Mouse (Mus musculus) lung, embryonic 15.5 days (tissue): ENCODE results near the gene Atp13a4. TPM values are rescaled to one million over a fixed set of nuclear protein-coding genes. Genes with fewer than 3 reads are reported as not detected.

Experiments
- ATAC-seq: fragments of 200-750 bp; cut with Nextera tagmentation; 2 replicates; pipeline ENCODE4 v1.8.0; 2017; ENCODE audit warnings: moderate number of reproducible peaks, borderline replicate concordance; ENCODE audit not compliant: low FRiP score, low TSS enrichment; ENCODE audit errors: extremely low read depth
- H3K27ac ChIP-seq: fragments of 300-500 bp; sonication (generic); 2 replicates; pipeline ENCODE4 v1.5.1; 2015; ENCODE audit warnings: moderate library complexity, mild to moderate bottlenecking, inconsistent platforms
- H3K27me3 ChIP-seq: fragments of 300-500 bp; sonication (generic); 2 replicates; pipeline ENCODE4 v1.6.1; 2015; ENCODE audit warnings: inconsistent platforms
- H3K36me3 ChIP-seq: fragments of 300-500 bp; sonication (generic); 2 replicates; pipeline ENCODE4 v1.6.1; 2015; ENCODE audit warnings: inconsistent platforms
- H3K4me1 ChIP-seq: fragments of 300-500 bp; sonication (generic); 2 replicates; pipeline ENCODE4 v1.6.1; 2015; ENCODE audit warnings: inconsistent platforms
- H3K4me2 ChIP-seq: fragments of 300-500 bp; sonication (generic); 2 replicates; pipeline ENCODE4 v1.6.1; 2015; ENCODE audit warnings: inconsistent platforms, mild to moderate bottlenecking, moderate library complexity
- H3K4me3 ChIP-seq: fragments of 300-500 bp; sonication (generic); 2 replicates; pipeline ENCODE4 v1.5.1; 2015; ENCODE audit warnings: mild to moderate bottlenecking, inconsistent platforms
- H3K9ac ChIP-seq: fragments of 300-500 bp; sonication (generic); 2 replicates; pipeline ENCODE4 v1.6.1; 2015; ENCODE audit warnings: inconsistent platforms
- H3K9me3 ChIP-seq: fragments of 300-500 bp; sonication (generic); 2 replicates; pipeline ENCODE4 v1.6.1; 2016; ENCODE audit warnings: inconsistent platforms
- WGBS: fragments of 180-500 bp; shearing (Covaris S2); methylation state at CpG from one replicate; pipeline ENCODE4 v1.1.7; 2015; 5-methylcytosine and 5-hydroxymethylcytosine counted together
- polyA plus RNA-seq: library from polyadenylated mRNA; unstranded; fragments of >200 nt; fragmentation: Nextera tagmentation; extraction: Ambion mirVana; gene quantifications from 2 replicates; pipeline ENCODE4 v1.2.1, GENCODE M21; 2015

The Atp13a4 gene
- polyA plus RNA-seq = 0.77 and 1.2 TPM in 2 replicates

DNA sequence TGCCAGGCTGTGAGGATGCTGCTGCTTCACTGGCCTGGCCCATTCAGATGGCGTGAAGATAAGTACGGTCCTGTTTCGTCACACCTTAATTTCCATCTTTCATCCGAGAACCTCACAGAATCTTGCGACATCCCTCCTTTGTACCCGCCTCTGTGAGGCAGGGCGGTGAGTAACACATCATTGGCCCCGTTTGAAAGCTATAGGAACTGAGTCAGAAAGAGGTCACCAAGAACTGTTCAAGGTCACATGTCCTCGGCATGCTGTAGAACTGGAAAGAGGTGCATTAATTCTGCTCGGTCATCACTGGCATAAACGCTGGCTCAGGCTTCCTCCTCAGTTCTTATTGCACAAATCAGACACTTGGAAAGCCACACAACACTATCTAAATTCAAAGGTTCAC lies at the start of gene Atp13a4:
Gene Atp13a4, minus strand, starts transcription at position 36 of the 400 bp plus-strand sequence.
- Histone ChIP-seq H3K27me3 (no peaks in the 10 kb centered on the region), H3K27ac (no peak within 1 kb of the TSS), H3K4me1 (no peaks in the 10 kb centered on the region; the same call in 1 of the 2 replicates), H3K36me3 (no peaks in the 10 kb centered on the region), H3K4me3 (no peak within 1 kb of the TSS), H3K9me3 (no peaks in the 10 kb centered on the region), H3K4me2 (no peak within 1 kb of the TSS), H3K9ac (no peak within 1 kb of the TSS)
- ATAC-seq = no peak
- 69% methylated on average over 11 of the region's 11 CpGs for WGBS

DNA sequence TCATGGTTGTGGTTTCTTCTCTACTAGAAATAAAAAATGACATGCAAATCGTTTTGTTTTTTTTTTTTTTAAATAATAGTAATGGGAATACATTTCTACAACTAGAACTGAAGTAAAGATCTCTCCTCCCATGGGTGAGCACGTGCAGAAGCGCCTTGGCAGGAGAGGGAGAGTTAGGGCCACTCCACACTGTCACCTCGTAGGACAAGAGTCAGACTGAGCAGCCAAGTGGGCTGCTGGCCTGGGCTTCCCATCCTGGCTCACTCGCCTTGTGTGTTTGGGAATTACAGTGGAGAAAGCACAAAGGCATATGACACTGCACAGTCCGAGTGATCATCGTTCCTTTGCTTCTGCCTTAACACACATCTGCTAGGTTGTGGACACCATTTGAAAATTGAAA lies 47.5 kb upstream of the Atp13a4 start:
- Histone ChIP-seq H3K9me3 (no peaks in the 10 kb centered on the region), H3K27ac (no peak overlapping the region), H3K4me1 (no peaks in the 10 kb centered on the region), H3K4me3 (no peak overlapping the region), H3K36me3 (peaks cover 55% of the 10 kb centered on the region), H3K9ac (no peak overlapping the region), H3K4me2 (no peak overlapping the region), H3K27me3 (no peaks in the 10 kb centered on the region)
- no peak for ATAC-seq
- WGBS = 79% methylated on average over 7 of the region's 7 CpGs

DNA sequence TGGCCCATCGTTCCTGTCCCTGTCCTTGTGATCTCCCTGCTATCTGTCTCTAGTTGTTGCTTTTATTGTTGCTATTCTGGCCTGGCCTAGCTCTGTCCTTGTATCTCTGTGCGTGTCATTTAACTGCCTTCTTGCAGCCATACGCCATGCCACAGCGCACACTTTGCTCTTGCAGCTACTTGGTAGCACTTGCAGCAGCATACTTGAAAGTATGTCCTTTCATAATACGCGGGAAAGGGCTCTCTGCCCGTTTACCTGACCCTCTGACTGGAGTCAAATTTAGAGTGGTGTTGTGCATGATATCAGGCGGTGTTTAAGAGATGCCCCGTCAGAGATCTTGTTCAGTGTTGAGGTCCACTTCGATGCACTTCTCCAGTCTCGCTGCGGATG lies 35.1 kb upstream of the Atp13a4 start:
- Histone ChIP-seq H3K27ac (no peak overlapping the region), H3K36me3 (no peaks in the 10 kb centered on the region), H3K9ac (peak overlapping the region; percentile 92), H3K9me3 (no peaks in the 10 kb centered on the region), H3K4me1 (peaks cover 10% of the 10 kb centered on the region), H3K27me3 (no peaks in the 10 kb centered on the region), H3K4me3 (peak overlapping the region; percentile 90), H3K4me2 (peak overlapping the region; percentile 69)
- 5% methylated on average over 12 of the region's 12 CpGs for WGBS
- ATAC-seq = peak; percentile 4; the same call in 1 of the 2 replicates

DNA sequence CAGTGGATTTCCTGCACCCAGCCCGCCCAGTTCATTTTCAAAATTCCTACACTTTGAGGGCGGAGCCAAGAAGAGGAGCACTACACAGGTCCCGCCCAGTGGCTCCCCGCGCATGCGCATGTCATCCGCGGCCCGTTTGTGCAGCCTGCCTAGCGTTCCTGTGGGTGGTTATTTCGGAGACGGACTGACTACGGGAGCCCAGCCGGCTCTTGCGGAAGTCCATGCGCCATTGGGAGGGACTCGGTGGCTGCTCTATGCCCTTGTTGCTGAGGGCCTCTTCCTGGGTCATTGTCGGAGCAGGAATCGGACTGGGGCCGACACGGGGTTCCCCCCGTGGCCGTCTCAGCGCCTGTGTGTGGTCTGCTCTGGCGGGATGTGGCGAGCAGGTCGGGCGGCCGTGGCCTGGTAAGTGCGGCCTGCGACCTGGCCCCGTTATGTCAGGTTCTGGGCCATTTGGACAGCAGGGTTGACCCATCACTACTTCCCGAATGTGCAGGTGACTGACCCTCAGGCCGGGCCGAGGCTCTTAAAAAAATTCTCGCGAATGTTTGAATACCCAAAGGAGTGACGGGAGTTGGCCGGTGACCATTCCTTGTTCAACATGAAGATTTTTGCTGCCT lies 34.6 kb upstream of the Atp13a4 start, which contains the start of gene Opa1:
Gene Opa1, plus strand, starts transcription at position 168 of the 620 bp plus-strand sequence.
- Histone ChIP-seq H3K27ac (no peak within 1 kb of the TSS), H3K4me3 (peak within 1 kb of the TSS; percentile 90), H3K4me2 (peak within 1 kb of the TSS; percentile 69), H3K27me3 (no peaks in the 10 kb centered on the region), H3K36me3 (no peaks in the 10 kb centered on the region), H3K9me3 (no peaks in the 10 kb centered on the region), H3K4me1 (peaks cover 10% of the 10 kb centered on the region), H3K9ac (peak within 1 kb of the TSS; percentile 92)
- ATAC-seq = peak; percentile 98
- under 1% methylated on average over 39 of the region's 39 CpGs for WGBS

DNA sequence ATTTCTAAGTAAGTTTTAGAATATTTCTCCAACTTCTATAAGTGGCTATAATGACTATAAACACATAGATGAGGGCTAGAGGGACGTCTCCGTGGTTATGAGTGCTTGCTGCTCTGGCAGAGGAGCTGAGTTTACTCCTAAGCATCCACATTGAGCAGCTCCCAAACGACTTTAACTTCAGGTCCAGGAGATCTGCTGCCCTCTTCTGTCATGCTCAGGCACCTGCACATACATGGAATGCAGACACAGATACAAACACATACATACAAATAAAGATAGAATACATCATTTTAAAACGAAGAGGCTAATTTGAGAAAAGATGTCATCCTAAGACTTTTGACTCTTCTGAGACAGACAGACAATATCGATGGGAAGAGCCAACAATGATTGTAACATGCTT lies 31.0 kb upstream of the Atp13a4 start:
- Histone ChIP-seq H3K9ac (no peak overlapping the region), H3K4me2 (no peak overlapping the region), H3K27ac (no peak overlapping the region), H3K4me1 (peaks cover 9% of the 10 kb centered on the region), H3K27me3 (no peaks in the 10 kb centered on the region), H3K4me3 (no peak overlapping the region), H3K36me3 (no peaks in the 10 kb centered on the region), H3K9me3 (no peaks in the 10 kb centered on the region)
- 11% methylated on average over 5 of the region's 5 CpGs for WGBS
- ATAC-seq = no peak

DNA sequence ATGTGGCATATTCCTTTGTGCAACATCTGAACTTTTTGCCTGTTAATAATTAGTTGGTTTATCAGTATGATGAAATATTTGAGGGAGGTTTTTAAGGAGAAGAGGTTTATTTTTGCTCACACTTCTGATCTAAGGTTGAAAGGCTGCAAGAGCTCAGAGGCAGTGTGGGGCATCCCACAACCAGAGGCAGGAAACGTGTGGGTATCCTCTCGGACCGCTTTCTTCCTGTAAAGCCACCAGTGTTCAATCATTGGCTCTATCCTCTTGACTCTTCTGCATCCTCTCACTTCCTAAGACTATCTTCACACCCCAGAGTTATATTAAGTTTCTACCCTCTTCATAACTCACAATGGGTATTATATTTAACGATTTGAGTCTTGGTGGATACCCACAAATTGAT lies 29.3 kb upstream of the Atp13a4 start:
- 41% methylated on average over 4 of the region's 4 CpGs for WGBS
- Histone ChIP-seq H3K9me3 (no peaks in the 10 kb centered on the region), H3K36me3 (no peaks in the 10 kb centered on the region), H3K27ac (no peak overlapping the region), H3K9ac (no peak overlapping the region), H3K4me2 (no peak overlapping the region), H3K4me3 (no peak overlapping the region), H3K4me1 (no peaks in the 10 kb centered on the region), H3K27me3 (no peaks in the 10 kb centered on the region)
- no peak for ATAC-seq

DNA sequence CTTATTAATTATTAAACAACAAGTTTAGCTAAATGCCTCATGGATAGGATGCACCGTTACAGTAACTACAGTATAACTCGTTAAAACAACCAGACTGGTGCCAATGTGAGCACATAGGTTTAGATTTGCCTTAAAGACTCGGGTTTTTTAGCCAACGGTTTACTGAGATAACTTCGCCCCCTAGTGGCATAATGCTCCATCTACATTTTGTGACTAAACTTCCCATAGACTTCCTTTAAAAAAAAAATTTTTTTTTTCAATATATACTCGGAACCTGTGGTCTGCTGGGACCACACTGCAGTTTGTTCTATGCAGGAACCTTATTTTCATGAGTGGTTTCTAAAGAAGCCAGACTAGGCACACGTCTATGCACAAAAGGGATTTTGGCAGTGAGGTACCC lies 16.2 kb upstream of the Atp13a4 start:
- Histone ChIP-seq H3K36me3 (no peaks in the 10 kb centered on the region), H3K4me2 (peak overlapping the region; percentile 48), H3K4me1 (no peaks in the 10 kb centered on the region), H3K27ac (no peak overlapping the region), H3K9me3 (no peaks in the 10 kb centered on the region), H3K9ac (no peak overlapping the region), H3K27me3 (peaks cover 6% of the 10 kb centered on the region; the same call in 1 of the 2 replicates), H3K4me3 (no peak overlapping the region)
- no peak for ATAC-seq
- WGBS = 5% methylated on average over 7 of the region's 7 CpGs

DNA sequence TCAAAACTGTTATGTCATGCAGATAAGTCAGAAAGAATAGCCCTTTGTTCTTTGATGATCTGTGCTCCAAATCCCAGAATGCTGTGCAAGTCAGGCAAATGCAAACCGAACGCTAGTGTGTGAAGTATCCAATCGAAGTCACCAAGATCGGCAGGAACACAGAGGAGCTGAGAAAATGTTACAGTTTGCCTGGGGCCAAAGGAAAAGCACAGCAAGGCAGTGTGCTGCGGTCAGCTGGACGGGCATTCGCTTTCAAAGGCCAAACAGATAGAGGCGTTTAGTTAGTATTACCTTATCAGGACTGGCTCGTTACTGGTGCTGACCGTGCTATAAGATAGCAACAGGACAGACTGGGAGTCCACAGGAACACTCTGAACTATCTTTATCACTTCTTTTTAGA lies 15.8 kb upstream of the Atp13a4 start:
- Histone ChIP-seq H3K4me3 (no peak overlapping the region), H3K4me1 (no peaks in the 10 kb centered on the region), H3K9me3 (no peaks in the 10 kb centered on the region), H3K27ac (no peak overlapping the region), H3K9ac (no peak overlapping the region), H3K4me2 (peak overlapping the region; percentile 48), H3K36me3 (no peaks in the 10 kb centered on the region), H3K27me3 (peaks cover 6% of the 10 kb centered on the region; the same call in 1 of the 2 replicates)
- WGBS = 18% methylated on average over 10 of the region's 10 CpGs
- ATAC-seq = no peak

DNA sequence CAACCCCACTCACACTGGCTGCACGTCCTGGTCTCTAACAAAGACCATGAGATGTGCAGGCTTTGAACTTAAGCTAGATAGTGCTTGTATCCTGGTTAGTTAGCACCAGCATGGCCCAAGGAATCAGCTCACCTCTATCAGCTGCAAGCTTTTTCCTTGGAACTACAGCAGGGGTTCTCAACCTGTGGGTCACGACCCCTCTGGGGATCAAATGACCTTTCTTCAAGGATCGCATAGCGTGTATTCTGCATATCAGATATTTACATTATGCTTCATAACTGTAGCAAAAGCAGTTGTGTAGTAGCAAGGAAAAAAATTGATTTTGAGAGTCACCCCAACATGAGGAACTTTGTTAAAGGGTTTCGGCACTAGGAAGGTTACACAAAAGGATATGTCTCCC lies 15.0 kb upstream of the Atp13a4 start:
- ATAC-seq = no peak
- 73% methylated on average over 5 of the region's 5 CpGs for WGBS
- H3K4me3 ChIP-seq = no peak overlapping the region
- H3K9ac ChIP-seq = no peak overlapping the region
- no peaks in the 10 kb centered on the region for H3K36me3 ChIP-seq
- no peaks in the 10 kb centered on the region for H3K4me1 ChIP-seq
- peaks cover 6% of the 10 kb centered on the region; the same call in 1 of the 2 replicates for H3K27me3 ChIP-seq
- H3K9me3 ChIP-seq = no peaks in the 10 kb centered on the region
- no peak overlapping the region for H3K4me2 ChIP-seq
- H3K27ac ChIP-seq = no peak overlapping the region

DNA sequence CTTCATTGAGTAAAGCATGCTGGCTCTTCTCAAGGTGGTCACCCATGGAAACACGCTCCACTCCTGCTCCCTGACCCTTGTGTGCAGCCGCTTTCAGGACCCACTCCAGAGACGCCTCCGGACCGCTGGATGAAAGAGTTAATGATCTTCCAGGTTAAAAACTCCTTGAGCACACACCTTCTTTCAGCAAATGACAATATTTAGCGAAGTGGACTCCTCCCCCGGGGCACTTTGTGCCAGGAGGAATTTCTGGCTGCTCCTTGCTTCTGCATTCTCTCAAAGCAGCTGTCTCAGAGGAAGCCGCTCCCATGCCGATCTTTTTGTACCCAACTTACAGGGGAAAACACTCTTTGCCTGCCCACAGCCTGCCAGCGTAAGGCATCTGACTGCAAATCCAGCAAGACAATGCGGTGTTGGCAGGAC lies 3.4 kb downstream of the Atp13a4 start:
- H3K4me2 ChIP-seq = peak overlapping the region; percentile 49
- no peak overlapping the region for H3K9ac ChIP-seq
- H3K4me1 ChIP-seq = no peaks in the 10 kb centered on the region; the same call in 1 of the 2 replicates
- no peaks in the 10 kb centered on the region for H3K27me3 ChIP-seq
- H3K36me3 ChIP-seq = no peaks in the 10 kb centered on the region
- no peak for ATAC-seq
- no peaks in the 10 kb centered on the region for H3K9me3 ChIP-seq
- 57% methylated on average over 11 of the region's 11 CpGs for WGBS
- no peak overlapping the region for H3K27ac ChIP-seq
- H3K4me3 ChIP-seq = peak overlapping the region; percentile 20

DNA sequence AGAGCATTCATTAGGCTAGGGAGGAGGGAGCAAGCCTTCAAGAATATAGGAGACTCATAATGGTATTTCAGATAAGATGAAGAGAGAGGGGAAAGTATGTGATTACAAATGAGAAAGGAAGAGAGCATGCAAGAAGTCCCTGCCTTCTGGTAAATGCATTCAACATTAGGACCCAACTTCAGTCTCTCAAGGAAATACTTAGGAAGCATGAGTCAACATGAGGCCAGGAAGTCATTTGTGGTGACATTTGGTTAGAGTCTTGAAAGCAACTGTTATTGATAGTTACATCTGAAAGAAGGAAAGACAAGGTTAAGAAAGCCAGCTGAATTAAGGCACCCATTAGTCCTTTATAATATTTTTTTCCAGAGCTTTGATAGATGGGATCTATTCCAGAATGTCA lies 4.8 kb downstream of the Atp13a4 start:
- H3K27ac ChIP-seq = no peak overlapping the region
- no peaks in the 10 kb centered on the region for H3K27me3 ChIP-seq
- no peak overlapping the region for H3K4me2 ChIP-seq
- no peak overlapping the region for H3K4me3 ChIP-seq
- no peaks in the 10 kb centered on the region for H3K9me3 ChIP-seq
- no peaks in the 10 kb centered on the region; the same call in 1 of the 2 replicates for H3K4me1 ChIP-seq
- no peak for ATAC-seq
- H3K36me3 ChIP-seq = no peaks in the 10 kb centered on the region
- no peak overlapping the region for H3K9ac ChIP-seq

DNA sequence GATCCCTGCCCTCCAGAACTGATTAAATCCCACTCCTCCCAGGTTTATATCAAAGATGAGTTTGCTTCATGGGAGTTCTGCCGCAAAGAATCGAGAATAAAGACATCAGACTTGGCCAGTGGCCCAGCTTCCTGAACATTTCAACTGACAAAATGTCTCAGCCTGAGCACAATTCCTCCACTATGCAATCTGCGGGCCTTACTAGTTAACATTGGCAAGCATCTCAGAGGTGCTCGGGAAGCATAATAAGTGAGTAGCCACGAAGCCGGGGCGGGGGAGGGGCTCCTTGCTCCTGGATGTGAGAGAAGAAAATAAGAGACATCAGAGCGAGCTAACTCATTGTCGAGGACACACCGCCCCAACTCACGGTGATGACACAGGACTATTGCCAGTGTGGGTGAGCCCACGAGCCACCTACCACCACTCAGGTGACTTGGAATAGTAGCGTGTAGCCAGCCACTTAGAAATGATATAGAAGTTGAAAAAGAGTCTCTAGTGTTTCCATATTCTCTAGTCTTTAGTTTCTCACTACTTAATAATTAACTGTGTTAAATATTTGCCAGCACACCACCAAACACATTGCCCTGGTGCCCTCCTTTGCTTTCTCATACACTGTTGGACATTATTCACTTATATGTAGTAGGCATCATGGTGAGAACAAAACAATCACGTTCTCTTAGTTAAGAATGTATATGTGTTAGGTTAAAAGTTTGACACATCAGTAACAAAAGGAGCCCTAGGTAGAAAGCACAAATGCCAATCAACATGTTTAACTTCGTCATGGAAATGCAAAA lies 8.1 kb downstream of the Atp13a4 start:
- H3K4me2 ChIP-seq = no peak overlapping the region
- no peaks in the 10 kb centered on the region for H3K9me3 ChIP-seq
- ATAC-seq = no peak
- WGBS = 61% methylated on average over 15 of the region's 15 CpGs
- H3K4me3 ChIP-seq = no peak overlapping the region
- no peaks in the 10 kb centered on the region for H3K36me3 ChIP-seq
- no peak overlapping the region for H3K9ac ChIP-seq
- H3K27me3 ChIP-seq = no peaks in the 10 kb centered on the region
- no peak overlapping the region for H3K27ac ChIP-seq
- H3K4me1 ChIP-seq = no peaks in the 10 kb centered on the region; the same call in 1 of the 2 replicates
